Comparison of ENCODE assay signal across 8 mouse cellular contexts in the genomic region with DNA sequence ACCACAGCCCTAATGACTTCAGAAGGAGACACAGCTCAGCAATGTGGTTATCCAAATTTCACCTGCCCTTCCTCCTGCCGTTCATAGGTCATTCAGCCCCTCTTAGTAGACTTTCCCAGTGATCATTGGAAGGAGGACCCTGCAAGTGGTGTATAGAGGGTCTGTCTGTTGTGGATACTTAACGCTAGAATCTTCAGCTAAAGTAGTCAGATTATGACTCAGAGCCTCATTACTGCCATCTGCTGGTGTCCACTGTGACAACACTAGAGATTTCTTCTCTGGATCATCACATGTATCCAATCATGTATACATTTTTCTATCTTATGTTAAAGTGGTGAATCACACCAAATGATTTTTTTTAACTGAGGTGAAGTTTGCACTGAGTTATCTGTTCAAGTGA. TPM values are rescaled to one million over a fixed set of nuclear protein-coding genes. Genes with fewer than 3 reads are reported as not detected.
DNase-seq lines count a peak whose midpoint lies in the region; ATAC-seq and TF ChIP-seq lines count a peak whose summit lies in the region.

No protein-coding gene starts in this region.

- no peak overlapping the region for H3K4me2 ChIP-seq in forebrain, embryonic 11.5 days (ENCODE audit: low read depth, low read length, severe bottlenecking)
- H3K4me2 ChIP-seq in forebrain, embryonic 16.5 days (ENCODE audit: low read length) = no peak overlapping the region
- no peak overlapping the region for H3K4me2 ChIP-seq in hindbrain, embryonic 15.5 days

- H3K4me1 ChIP-seq in forebrain, embryonic 11.5 days (replicated peaks; ENCODE audit: control insufficient read depth, insufficient read depth, low read length) = no peaks in the 10 kb centered on the region
- peaks cover 6% of the 10 kb centered on the region for H3K4me1 ChIP-seq in forebrain, embryonic 16.5 days (replicated peaks; ENCODE audit: control insufficient read depth, insufficient read depth, low read length)
- H3K4me1 ChIP-seq in hindbrain, embryonic 15.5 days (replicated peaks) = no peaks in the 10 kb centered on the region
- H3K4me1 ChIP-seq in liver, adult 2 months (ENCODE audit: control insufficient read depth, insufficient read depth, low read length) = 0 out of 2 replicates have a peak, but pooled peaks cover 1% of the 10 kb centered on the region

- no peaks in the 10 kb centered on the region for H3K27me3 ChIP-seq in forebrain, embryonic 11.5 days (ENCODE audit: control insufficient read depth, insufficient read depth, low read length)
- no peaks in the 10 kb centered on the region for H3K27me3 ChIP-seq in forebrain, embryonic 16.5 days (replicated peaks; ENCODE audit: control insufficient read depth, insufficient read depth, low read length)
- H3K27me3 ChIP-seq in hindbrain, embryonic 15.5 days = no peaks in the 10 kb centered on the region
- no peaks in the 10 kb centered on the region for H3K27me3 ChIP-seq in liver, adult 2 months (ENCODE audit: control insufficient read depth, insufficient read depth, low read length)

- 0 out of 2 replicates have a peak, but pooled peaks have one; percentile 27 for ATAC-seq in forebrain, embryonic 11.5 days (replicated peaks; ENCODE audit: low FRiP score)
- no peak for ATAC-seq in forebrain, embryonic 16.5 days
- peak; percentile 56; the same call in 1 of the 2 replicates for ATAC-seq in hindbrain, embryonic 15.5 days (ENCODE audit: low FRiP score, low read depth)

- H3K27ac ChIP-seq in forebrain, embryonic 11.5 days (ENCODE audit: low read depth, low read length) = no peak overlapping the region
- H3K27ac ChIP-seq in forebrain, embryonic 16.5 days (ENCODE audit: low read length) = no peak overlapping the region
- H3K27ac ChIP-seq in hindbrain, embryonic 15.5 days (replicated peaks) = no peak overlapping the region
- no peak overlapping the region for H3K27ac ChIP-seq in liver, adult 2 months (replicated peaks; ENCODE audit: insufficient read depth, low read depth, low read length)

- H3K9ac ChIP-seq in forebrain, embryonic 11.5 days (ENCODE audit: low read length) = no peak overlapping the region
- no peak overlapping the region for H3K9ac ChIP-seq in forebrain, embryonic 16.5 days (replicated peaks; ENCODE audit: low read depth, low read length)
- no peak overlapping the region for H3K9ac ChIP-seq in hindbrain, embryonic 15.5 days
- H3K9ac ChIP-seq in liver, adult 2 months (ENCODE audit: low read depth, low read length) = no peak overlapping the region

- 28% methylated on average over 2 of the region's 2 CpGs for WGBS in forebrain, embryonic 11.5 days
- 10% methylated on average over 2 of the region's 2 CpGs for WGBS in forebrain, embryonic 16.5 days
- 7% methylated on average over 2 of the region's 2 CpGs for WGBS in hindbrain, embryonic 15.5 days
- 13% methylated on average over 2 of the region's 2 CpGs for WGBS in liver, adult 2 months

- H3K4me3 ChIP-seq in forebrain, embryonic 11.5 days (ENCODE audit: low read depth, low read length) = no peak overlapping the region
- H3K4me3 ChIP-seq in forebrain, embryonic 16.5 days (replicated peaks; ENCODE audit: low read length) = no peak overlapping the region
- H3K4me3 ChIP-seq in hindbrain, embryonic 15.5 days = no peak overlapping the region
- no peak overlapping the region for H3K4me3 ChIP-seq in liver, adult 2 months (ENCODE audit: insufficient read depth, low read depth, low read length)

- no peaks in the 10 kb centered on the region for H3K9me3 ChIP-seq in forebrain, embryonic 11.5 days (ENCODE audit: control insufficient read depth, low read length)
- no peaks in the 10 kb centered on the region for H3K9me3 ChIP-seq in forebrain, embryonic 16.5 days (ENCODE audit: control insufficient read depth, low read length)
- no peaks in the 10 kb centered on the region for H3K9me3 ChIP-seq in hindbrain, embryonic 15.5 days

- DNase-seq in forebrain, embryonic 11.5 days (ENCODE audit: low spot score) = no peak
- DNase-seq in testis, postnatal 10 days (ENCODE audit: low spot score) = peak; percentile 76
- DNase-seq in testis, postnatal 14 days (ENCODE audit: low spot score) = no peak
- peak; percentile 65 for DNase-seq in cerebellum, adult 9-10 months
- DNase-seq in liver, adult 2 months (ENCODE audit: extremely low read depth, low read depth, low spot score) = peak; percentile 37
- DNase-seq in retina, adult 2 months (ENCODE audit: low read depth, low spot score) = peak; percentile 53

- no peaks in the 10 kb centered on the region for H3K79me2 ChIP-seq in liver, adult 2 months (ENCODE audit: control insufficient read depth, insufficient read depth, low read length)

- TF ChIP-seq CTCF in liver, adult 2 months (IDR thresholded peaks at IDR 0.05; ENCODE audit: low read depth, low read length) = peak; percentile 64

- no peaks in the 10 kb centered on the region for H3K36me3 ChIP-seq in forebrain, embryonic 11.5 days (ENCODE audit: control insufficient read depth, insufficient read depth, low read length)
- no peaks in the 10 kb centered on the region for H3K36me3 ChIP-seq in forebrain, embryonic 16.5 days (ENCODE audit: control insufficient read depth, insufficient read depth)
- H3K36me3 ChIP-seq in hindbrain, embryonic 15.5 days = no peaks in the 10 kb centered on the region
- H3K36me3 ChIP-seq in liver, adult 2 months (ENCODE audit: control insufficient read depth, insufficient read depth, low read length) = no peaks in the 10 kb centered on the region

- TF ChIP-seq POLR2A in liver, adult 2 months (IDR thresholded peaks at IDR 0.05; ENCODE audit: extremely low read depth, insufficient read depth, low read length) = no peak

RNA-seq across cellular contexts. Expression of gene Wipi1, which starts 9.4 kb away (rescaled TPM):
- 11.1 and 14.7 TPM in 2 replicates for polyA plus RNA-seq in forebrain, embryonic 11.5 days (2014; fragmentation: Nextera tagmentation; extraction: Ambion mirVana)
- polyA plus RNA-seq in forebrain, embryonic 16.5 days (2015; fragmentation: Nextera tagmentation; extraction: Ambion mirVana) = 14.0 and 14.4 TPM in 2 replicates
- polyA plus RNA-seq in hindbrain, embryonic 15.5 days (2015; fragmentation: Nextera tagmentation; extraction: Ambion mirVana) = 17.6 TPM in 2 replicates
- total RNA-seq in liver, adult 2 months (2014; rRNA removed) = 8.5 and 8.8 TPM in 2 replicates
- polyA plus RNA-seq in liver, adult 2 months (2012; rRNA removed) = 6.4 and 7.3 TPM in 2 replicates

RNA-seq across cellular contexts. Expression of gene Prkar1a, which starts 28.0 kb away (rescaled TPM):
- polyA plus RNA-seq in forebrain, embryonic 11.5 days (2014; fragmentation: Nextera tagmentation; extraction: Ambion mirVana) = 362 and 367 TPM in 2 replicates
- 521 and 535 TPM in 2 replicates for polyA plus RNA-seq in forebrain, embryonic 16.5 days (2015; fragmentation: Nextera tagmentation; extraction: Ambion mirVana)
- 449 and 456 TPM in 2 replicates for polyA plus RNA-seq in hindbrain, embryonic 15.5 days (2015; fragmentation: Nextera tagmentation; extraction: Ambion mirVana)
- total RNA-seq in liver, adult 2 months (2014; rRNA removed) = 47.2 and 56.4 TPM in 2 replicates
- polyA plus RNA-seq in liver, adult 2 months (2012; rRNA removed) = 51.1 and 59.9 TPM in 2 replicates

Comparison
In these comparisons a context has a peak if more than half of its experiments do, and no peak if none do; other contexts are left out.
1. DNase-seq: peak in testis, postnatal 10 days (single experiment), cerebellum, adult 9-10 months (single experiment), liver, adult 2 months (single experiment) and retina, adult 2 months (single experiment); none in forebrain, embryonic 11.5 days (single experiment) and testis, postnatal 14 days (single experiment).